Mouse (Mus musculus): ENCODE data around the gene Myog.
"Not testable (repeated sequence)": the region's sequence is repeated elsewhere in the genome, so short reads cannot be mapped to it uniquely, and the experiment has no call there.

Gene Myog

DNA sequence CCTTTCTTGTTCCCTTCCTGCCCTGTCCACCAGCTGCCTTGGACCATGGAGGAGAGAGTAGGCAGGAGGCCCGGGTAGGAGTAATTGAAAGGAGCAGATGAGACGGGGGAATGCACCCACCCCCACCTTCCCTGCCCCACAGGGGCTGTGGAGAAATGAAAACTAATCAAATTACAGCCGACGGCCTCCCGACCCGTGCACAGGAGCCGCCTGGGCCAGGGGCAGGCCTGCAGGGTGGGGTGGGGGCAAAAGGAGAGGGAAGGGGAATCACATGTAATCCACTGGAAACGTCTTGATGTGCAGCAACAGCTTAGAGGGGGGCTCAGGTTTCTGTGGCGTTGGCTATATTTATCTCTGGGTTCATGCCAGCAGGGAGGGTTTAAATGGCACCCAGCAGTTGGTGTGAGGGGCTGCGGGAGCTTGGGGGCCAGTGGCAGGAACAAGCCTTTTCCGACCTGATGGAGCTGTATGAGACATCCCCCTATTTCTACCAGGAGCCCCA lies at the start of gene Myog:
Gene Myog (plus strand): TSS at position 392 of the 502 bp plus-strand sequence.
- DNase-seq (ENCODE audit: low spot score in 2 of 2), result no peak

GRCm38 (mm10) chr1:134240701-134241100 lies 49.1 kb upstream of the Myog start:
- DNase-seq (ENCODE audit: low spot score in 2 of 2), result no peak

DNA sequence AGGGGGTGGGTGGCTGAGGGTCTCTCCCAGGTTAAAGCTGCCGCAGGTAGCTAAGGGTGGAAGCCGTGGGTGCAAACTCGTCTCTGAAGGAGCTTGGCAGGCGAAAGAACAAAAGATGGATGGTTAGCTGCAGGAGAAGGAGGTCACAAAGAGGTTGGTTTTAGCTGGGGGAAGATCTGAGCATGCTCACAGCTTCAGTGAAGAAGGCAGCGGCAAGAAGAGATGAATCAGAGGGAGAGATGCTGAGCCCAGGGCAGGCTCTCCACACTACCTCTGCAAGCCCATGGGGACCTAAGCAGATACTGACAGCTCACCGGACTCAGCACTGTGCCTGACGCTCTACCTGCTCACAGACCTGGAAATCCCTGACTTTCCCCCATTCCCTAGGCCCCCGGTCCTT lies 48.5 kb upstream of the Myog start:
- no peak for DNase-seq (ENCODE audit: low spot score in 2 of 2)

DNA sequence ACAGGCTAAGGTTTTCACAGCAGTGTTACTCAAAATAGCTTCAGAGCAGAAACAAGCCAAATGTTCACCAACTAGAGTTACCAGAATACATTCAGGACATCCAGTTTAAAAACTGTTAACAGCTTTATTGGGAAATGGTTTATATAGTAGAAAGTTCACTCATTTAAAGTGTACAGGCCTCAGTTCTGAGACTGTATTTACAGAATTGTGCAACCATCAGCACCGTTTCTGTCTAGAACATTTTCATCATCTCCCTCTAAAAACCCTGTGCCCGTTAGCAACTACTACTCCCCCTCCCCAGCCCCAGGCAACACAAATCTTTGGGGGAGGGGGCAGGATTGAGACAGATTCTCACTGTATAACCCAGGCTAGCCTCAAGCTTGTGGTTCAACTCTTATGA lies 47.5 kb upstream of the Myog start:
- no peak for DNase-seq (ENCODE audit: low spot score in 2 of 2)

GRCm38 (mm10) chr1:134243505-134243904 lies 46.3 kb upstream of the Myog start:
- DNase-seq (ENCODE audit: low spot score in 2 of 2), result no peak

GRCm38 (mm10) chr1:134243948-134244914 lies 45.6 kb upstream of the Myog start:
- peak; percentile 78 to 91 for DNase-seq (ENCODE audit: low spot score in 2 of 2)

DNA sequence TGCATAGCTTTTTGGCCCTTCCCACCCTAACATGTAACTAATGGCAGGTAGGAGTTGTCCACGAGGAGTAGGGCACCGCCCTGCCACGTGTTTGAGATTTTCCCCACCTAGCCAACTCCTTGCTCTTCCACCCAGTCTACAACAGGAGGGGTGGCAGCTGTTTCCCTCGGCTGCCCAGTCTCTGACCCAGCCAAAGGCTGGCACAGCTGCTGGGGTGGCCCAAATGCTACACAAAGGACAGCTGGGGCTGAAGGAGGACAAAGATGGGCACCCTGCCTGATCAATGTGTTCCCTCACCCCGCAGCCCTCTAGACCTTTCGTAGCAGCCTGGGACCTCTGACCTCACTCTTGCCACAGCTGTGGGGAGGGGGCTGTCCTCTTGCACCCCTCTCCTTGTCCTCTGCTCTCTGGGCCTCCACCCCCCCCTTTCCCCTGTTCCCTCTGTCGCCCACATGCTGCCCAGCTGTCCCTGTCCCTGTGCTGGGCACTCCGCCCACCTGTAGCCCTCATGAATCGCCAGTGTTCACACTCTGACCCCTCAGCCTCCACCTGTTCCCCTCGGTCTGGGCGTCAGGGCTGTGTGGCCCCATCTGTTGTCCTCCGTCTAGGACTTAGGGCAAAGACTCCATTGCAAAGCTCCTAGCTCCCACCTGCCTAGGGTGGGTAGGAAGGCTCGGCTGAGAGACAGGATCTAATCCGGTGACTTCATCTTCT lies 44.6 kb upstream of the Myog start:
- DNase-seq (ENCODE audit: low spot score in 2 of 2), result no peak

DNA sequence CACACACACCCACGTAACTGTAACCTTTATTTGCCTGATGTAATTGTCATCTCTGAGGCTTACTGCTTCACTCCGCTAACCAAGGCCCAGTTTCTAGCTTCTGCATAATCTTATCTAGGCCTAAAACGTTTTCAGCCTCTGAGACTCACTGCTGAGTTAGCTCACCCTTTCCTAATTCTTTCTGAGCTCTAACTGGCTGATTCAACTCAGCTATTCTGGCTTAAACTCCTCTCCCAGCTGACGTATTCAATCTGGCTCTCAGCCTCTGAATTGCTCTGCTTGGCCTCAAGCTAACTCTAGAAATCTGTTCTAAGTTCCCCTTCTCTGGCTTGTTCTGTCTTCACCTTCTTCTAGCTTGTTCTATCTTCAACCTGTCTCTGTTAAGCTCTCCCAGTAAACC lies 43.2 kb upstream of the Myog start:
- no peak for DNase-seq (ENCODE audit: low spot score in 2 of 2)

- DNase-seq (ENCODE audit: low spot score in 2 of 2), result not testable (repeated sequence)
Measured at GRCm38 (mm10) chr1:134249681-134250080, 40.1 kb upstream of the Myog start.

GRCm38 (mm10) chr1:134264341-134264740 lies 25.4 kb upstream of the Myog start:
- DNase-seq (ENCODE audit: low spot score in 2 of 2), result no peak

DNA sequence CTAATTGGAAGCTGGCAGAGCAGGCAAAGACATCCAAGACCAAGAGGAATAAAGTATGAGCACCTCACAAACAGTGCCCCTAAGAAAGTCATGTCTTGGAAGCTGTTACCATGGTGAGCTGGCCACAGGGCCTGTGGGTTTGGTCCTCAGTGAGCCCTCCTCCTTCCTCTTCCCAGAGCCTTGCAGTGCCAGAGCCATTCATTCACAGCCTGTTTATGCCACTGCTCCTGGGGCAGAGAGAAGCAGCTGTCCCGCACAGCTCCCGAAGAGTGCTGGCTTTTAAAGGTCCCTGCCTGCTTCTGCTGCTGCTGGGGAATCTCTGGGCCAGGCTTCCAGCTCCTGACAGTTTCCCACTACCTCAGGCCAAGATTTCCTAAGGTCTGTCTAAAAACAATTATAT lies 24.0 kb upstream of the Myog start:
- DNase-seq (ENCODE audit: low spot score in 2 of 2), result no peak

GRCm38 (mm10) chr1:134270026-134270425 lies 19.8 kb upstream of the Myog start:
- no peak for DNase-seq (ENCODE audit: low spot score in 2 of 2)

DNA sequence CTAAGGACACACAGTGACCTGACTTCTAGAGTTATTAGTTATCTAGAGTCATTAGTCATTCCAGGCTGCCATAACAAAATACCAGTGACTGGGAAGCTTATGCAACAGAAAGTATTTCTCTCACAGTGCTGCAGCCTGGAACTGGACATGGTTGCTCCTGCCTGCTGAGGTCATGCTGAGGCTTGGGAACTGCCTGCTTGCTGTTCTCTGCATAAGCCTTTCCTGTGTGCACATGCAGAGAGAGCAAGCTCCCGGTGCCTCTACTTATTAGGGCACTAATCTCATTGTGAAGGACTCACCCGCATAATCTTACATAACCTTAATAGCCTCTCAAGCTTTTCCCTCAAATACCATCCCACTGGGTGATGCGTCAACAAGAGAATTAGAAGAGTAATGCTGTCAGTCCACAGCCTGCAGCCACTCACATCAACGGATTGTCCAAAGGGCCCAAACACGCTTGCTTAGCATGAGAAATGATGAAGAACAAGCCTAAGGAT lies 17.0 kb upstream of the Myog start:
- no peak for DNase-seq (ENCODE audit: low spot score in 2 of 2)

DNA sequence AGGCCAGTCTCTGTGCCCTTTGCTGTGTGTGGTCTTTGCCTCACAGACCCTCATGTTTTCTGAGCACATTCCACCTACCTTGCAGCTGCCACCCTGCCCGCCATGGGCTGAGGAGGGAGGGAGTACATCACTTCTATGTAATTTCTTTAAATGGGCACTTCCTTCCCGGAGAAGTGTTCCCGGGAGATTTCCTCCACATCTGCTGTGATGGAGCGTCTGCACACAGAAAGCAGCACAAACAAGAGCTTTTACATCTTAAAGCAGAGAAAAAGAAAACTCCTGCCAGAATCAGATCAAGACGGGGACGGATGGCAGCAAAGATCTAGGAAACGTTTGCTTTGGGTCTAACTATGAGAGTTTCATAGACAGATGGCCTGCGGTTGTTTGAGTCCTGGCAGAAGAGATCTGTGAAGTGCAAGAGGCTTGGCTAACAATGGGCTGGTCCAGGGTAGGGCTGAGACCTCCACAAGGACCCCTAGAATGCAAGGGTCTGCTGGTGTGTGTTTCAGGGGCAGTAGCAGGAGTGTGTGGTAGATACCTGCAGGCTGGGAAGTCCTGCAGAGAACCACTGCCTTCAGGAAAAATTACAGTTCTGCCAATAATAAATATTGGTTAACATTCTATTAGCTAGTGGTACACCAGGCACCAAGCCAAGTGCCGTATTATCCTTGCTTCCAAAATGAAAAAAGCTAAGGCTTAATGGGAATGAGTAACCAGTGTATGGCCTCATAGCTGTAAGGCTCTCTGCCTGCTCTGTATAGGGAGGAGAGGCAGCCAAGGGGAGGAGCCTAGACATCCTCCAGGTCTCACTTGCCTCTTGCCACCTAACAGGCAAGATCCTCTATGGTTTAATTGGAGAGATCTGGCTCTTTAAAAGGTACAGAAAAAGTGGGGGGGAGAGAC lies 16.0 kb upstream of the Myog start:
- DNase-seq (ENCODE audit: low spot score in 2 of 2), result peak in 1 of 2 experiments; percentile 17

- no peak for DNase-seq (ENCODE audit: low spot score in 2 of 2)
Measured at GRCm38 (mm10) chr1:134274483-134274920, 15.3 kb upstream of the Myog start.

DNA sequence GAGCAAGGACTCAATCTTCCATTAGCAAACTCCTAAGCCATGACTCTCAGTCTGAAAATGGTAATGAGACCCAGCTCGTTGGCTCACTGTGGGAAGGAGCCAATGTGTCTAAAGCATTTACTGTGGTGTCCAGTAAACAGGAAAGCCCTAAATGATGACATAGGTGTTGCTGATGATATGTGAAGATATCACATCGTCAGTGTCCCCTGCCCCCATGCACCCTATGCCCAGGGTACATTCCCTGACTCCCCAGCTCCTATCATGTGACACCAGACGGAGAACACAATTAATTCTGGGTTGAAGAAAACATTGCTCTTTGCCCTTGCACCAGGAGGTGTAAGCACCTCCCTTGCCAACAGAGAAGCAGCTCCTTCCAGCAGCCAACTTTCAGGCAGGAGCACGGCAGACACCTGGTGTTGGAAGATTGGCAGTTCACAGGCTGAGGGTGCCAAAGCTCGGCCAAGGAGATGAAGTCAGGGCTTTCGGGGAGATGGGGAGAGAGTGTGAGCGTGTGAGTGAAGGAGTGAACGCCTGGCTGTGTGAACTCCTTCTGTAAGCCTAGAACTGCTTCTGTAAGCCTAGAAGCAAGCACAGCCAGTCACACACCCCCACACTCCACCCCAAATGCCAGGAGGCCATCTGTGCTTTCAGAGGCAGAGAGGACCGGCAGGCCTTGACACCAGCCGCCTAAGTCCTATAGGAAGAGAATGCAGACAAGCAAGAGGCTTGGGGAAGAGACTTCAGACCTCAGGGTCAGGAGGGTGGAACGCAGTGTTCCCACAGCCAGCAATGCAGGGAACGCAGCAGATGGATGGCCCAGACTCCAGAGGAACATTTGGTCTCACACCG lies 13.9 kb upstream of the Myog start:
- no peak for DNase-seq (ENCODE audit: low spot score in 2 of 2)

- DNase-seq (ENCODE audit: low spot score in 2 of 2), result no peak
Measured at GRCm38 (mm10) chr1:134276823-134277222, 13.0 kb upstream of the Myog start.

DNA sequence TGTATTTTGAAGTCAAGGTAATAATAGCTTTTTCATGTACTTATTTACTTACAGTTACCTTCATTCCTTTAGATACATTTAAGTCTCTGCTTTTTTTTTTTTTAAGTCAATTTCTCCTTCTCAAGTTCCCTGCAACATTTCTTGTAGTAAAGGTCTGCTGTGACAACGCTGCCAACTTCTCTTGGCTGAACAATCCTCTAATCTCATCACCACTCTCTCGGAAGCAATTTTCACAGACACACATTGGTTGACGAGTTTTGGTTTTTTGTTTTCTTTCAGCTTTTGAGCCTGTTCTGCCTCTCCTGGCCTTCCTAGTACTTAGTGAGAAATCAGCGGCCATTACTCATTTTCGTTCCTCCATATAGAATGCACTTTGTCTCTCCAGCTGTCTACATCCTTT lies 9.6 kb upstream of the Myog start:
- no peak for DNase-seq (ENCODE audit: low spot score in 2 of 2)

DNA sequence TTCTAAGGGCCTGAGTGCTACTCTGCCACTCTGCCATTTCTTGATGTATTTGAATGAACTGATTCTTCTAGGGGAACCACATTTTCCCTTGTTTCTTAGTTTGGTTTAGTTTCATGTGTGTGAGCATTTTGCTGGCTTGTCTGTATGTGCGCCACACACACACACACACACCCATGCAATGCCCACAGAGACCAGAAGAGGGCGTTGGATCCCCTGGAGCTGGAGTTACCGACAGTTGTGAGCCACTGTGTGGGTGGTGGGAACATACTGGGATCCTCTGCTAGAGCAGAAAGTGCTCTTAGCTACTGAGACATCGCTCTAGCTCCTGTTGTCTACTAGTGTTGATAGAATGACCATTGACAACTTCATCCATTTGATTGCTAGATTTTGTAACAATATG lies 8.2 kb upstream of the Myog start:
- DNase-seq (ENCODE audit: low spot score in 2 of 2), result no peak

- DNase-seq (ENCODE audit: low spot score in 2 of 2), result no peak
Measured at GRCm38 (mm10) chr1:134282342-134282741, 7.4 kb upstream of the Myog start.
